Mouse (Mus musculus): ENCODE measurements around the gene Susd1. TPM values are rescaled to one million over a fixed set of nuclear protein-coding genes. Genes with fewer than 3 reads are reported as not detected.

The Susd1 gene
- total and polyA plus RNA-seq, 3 experiments = 1.6 to 6.1 (median 4.1) TPM

- in situ Hi-C loops (cut with MboI; ENCODE audit: low pct_ligation_motif_present, low pct_unique_long_range_greater_than_20kb, low sequenced_read_pairs) = no loop called here
Measured at GRCm38 (mm10) chr4:59421369-59421746, 17.1 kb downstream of the Susd1 start.

DNA sequence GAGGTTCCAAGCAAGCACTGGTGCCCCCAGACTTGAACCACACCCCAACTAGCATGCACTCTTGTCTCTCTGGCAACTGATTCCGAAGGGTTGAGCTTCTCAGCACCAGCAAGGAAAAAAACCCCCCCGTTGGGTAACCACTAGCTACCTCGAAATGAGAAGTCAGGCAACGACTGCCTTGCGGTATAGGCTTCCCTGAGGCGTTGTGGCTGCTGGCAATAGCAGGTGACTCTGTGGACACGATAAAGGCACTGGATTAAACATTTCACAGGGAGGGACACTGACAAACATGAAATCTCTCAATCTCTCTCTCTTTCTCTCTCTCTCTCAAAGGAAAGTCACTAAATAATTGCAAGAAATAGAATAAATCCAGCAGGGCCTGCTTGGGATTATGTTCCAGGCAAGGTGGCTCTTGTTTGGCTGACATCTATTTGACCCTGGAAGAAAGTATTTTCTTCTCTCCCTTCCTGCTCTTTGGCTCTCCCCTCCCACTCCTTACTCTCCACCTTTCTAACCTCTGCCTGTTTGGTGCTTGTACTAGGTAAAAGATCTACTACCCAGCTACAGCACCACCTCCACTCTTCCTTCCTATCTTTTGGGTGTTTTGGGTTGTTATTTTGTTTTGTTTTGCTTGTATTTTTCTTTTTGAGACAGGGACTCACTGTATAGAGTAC is 17.6 kb downstream of the Susd1 start:
- Histone ChIP-seq H3K36me3 (replicated peaks in 1 of 2; ENCODE audit: control insufficient read depth in 1 of 2, insufficient read depth in 1 of 2, low read length in 1 of 2) (no peaks in the 10 kb centered on the region), H3K9me3 (replicated peaks; ENCODE audit: low read length) (peaks cover 3% of the 10 kb centered on the region), H3K4me2 (ENCODE audit: insufficient read depth, low read depth, poor library complexity, severe bottlenecking) (no peak overlapping the region), H3K9ac (ENCODE audit: insufficient read depth, low read depth) (no peak overlapping the region), H3K27ac (ENCODE audit: insufficient read depth, low read depth) (no peak overlapping the region), H3K27me3 (replicated peaks) (no peaks in the 10 kb centered on the region), H3K4me3 (replicated peaks in 1 of 3; ENCODE audit: low read depth in 2 of 3, low read length in 2 of 3, poor library complexity in 1 of 3) (no peak overlapping the region), H3K79me2 (replicated peaks; ENCODE audit: control insufficient read depth, extremely low read depth, insufficient read depth, poor library complexity, severe bottlenecking) (no peaks in the 10 kb centered on the region), H3K4me1 (ENCODE audit: control insufficient read depth in 1 of 2, insufficient read depth in 2 of 2) (peaks cover 2 to 18% of the 10 kb centered on the region in 2 experiments; a peak in 3 of 4 replicates)
- DNase-seq (ENCODE audit: extremely low read depth) = no peak
- in situ Hi-C loops (cut with MboI; ENCODE audit: low pct_ligation_motif_present, low pct_unique_long_range_greater_than_20kb, low sequenced_read_pairs) = no loop called here
- dilution Hi-C loops (cut with MboI; ENCODE audit: extremely low pct_ligation_motif_present, extremely low pct_unique_long_range_greater_than_20kb, low sequenced_read_pairs) = no loop called here
- TF ChIP-seq EP300 (IDR thresholded peaks at IDR 0.05; ENCODE audit: low read length) (no peak), USF2 (conservative IDR thresholded peaks at IDR 0.05; ENCODE audit: low read depth, low read length) (no peak), POLR2AphosphoS2 (IDR thresholded peaks at IDR 0.05; ENCODE audit: low read depth, low read length) (no peak), ZC3H11A (IDR thresholded peaks at IDR 0.05; ENCODE audit: low read depth, low read length) (no peak), ZMIZ1 (IDR thresholded peaks at IDR 0.05; ENCODE audit: low read depth, low read length) (no peak), ETS1 (conservative IDR thresholded peaks at IDR 0.05; ENCODE audit: low read depth, low read length) (no peak), KAT2A (IDR thresholded peaks at IDR 0.05; ENCODE audit: insufficient replicate concordance, low read length) (no peak), JUND (conservative IDR thresholded peaks at IDR 0.05; ENCODE audit: low read depth, low read length) (no peak), UBTF (IDR thresholded peaks at IDR 0.05; ENCODE audit: low read depth, low read length) (no peak), JUN (IDR thresholded peaks at IDR 0.05; ENCODE audit: insufficient read depth, low read depth, low read length) (no peak), BHLHE40 (IDR thresholded peaks at IDR 0.05; ENCODE audit: low read depth, low read length) (no peak), E2F4 (IDR thresholded peaks at IDR 0.05; ENCODE audit: insufficient replicate concordance, low read depth, low read length) (no peak), MAX (IDR thresholded peaks at IDR 0.05; ENCODE audit: low read length) (no peak), CHD2 (IDR thresholded peaks at IDR 0.05; ENCODE audit: low read length) (no peak), CTCF (conservative IDR thresholded peaks at IDR 0.05 in 1 of 2, IDR thresholded peaks at IDR 0.05 in 1 of 2; ENCODE audit: low read depth in 2 of 2, low read length in 2 of 2) (no peak), HCFC1 (IDR thresholded peaks at IDR 0.05; ENCODE audit: low read depth, low read length) (no peak)

More at GRCm38 (mm10) chr4:59421369-59421746, 17.1 kb downstream of the Susd1 start:
- Histone ChIP-seq H3K4me1 (ENCODE audit: control insufficient read depth in 1 of 2, insufficient read depth in 2 of 2) (peaks cover 0 to 15% of the 10 kb centered on the region in 2 experiments; a peak in 2 of 4 replicates), H3K27me3 (replicated peaks) (no peaks in the 10 kb centered on the region), H3K4me3 (replicated peaks in 1 of 3; ENCODE audit: low read depth in 2 of 3, low read length in 2 of 3, poor library complexity in 1 of 3) (no peak overlapping the region), H3K9me3 (replicated peaks; ENCODE audit: low read length) (peaks cover 3% of the 10 kb centered on the region), H3K9ac (ENCODE audit: insufficient read depth, low read depth) (no peak overlapping the region), H3K79me2 (replicated peaks; ENCODE audit: control insufficient read depth, extremely low read depth, insufficient read depth, poor library complexity, severe bottlenecking) (no peaks in the 10 kb centered on the region), H3K27ac (ENCODE audit: insufficient read depth, low read depth) (no peak overlapping the region), H3K4me2 (ENCODE audit: insufficient read depth, low read depth, poor library complexity, severe bottlenecking) (no peak overlapping the region), H3K36me3 (replicated peaks in 1 of 2; ENCODE audit: control insufficient read depth in 1 of 2, insufficient read depth in 1 of 2, low read length in 1 of 2) (no peaks in the 10 kb centered on the region)
- no peak for TF ChIP-seq ZC3H11A (IDR thresholded peaks at IDR 0.05; ENCODE audit: low read depth, low read length)
- no peak for TF ChIP-seq MAZ (IDR thresholded peaks at IDR 0.05; ENCODE audit: low read depth, low read length)
- no peak for TF ChIP-seq USF1 (IDR thresholded peaks at IDR 0.05; ENCODE audit: low read depth, low read length)
- no peak for TF ChIP-seq TBP (conservative IDR thresholded peaks at IDR 0.05; ENCODE audit: low read depth, low read length)
- no peak for TF ChIP-seq GABPA (IDR thresholded peaks at IDR 0.05; ENCODE audit: insufficient replicate concordance, low read depth, low read length)
- TF ChIP-seq MAX (IDR thresholded peaks at IDR 0.05; ENCODE audit: low read length) = no peak
- no peak for TF ChIP-seq MEF2A (IDR thresholded peaks at IDR 0.05; ENCODE audit: borderline replicate concordance, low read depth, low read length)
- DNase-seq (ENCODE audit: extremely low read depth) = no peak
- dilution Hi-C loops (cut with MboI; ENCODE audit: extremely low pct_ligation_motif_present, extremely low pct_unique_long_range_greater_than_20kb, low sequenced_read_pairs) = no loop called here
